Mouse (Mus musculus) stomach, postnatal 0 days (tissue): ENCODE measurements at regions not wholly inside any gene's neighbourhood (a gene's known extent, or its start where the extent isn't known, plus 50 kb on each side); places are given as distances from the start of the nearest gene placed in this dataset.

Experiments
- CTCF ChIP-seq: IDR thresholded peaks from 2 replicates; pipeline ENCODE4 v1.5.1; 2016; ENCODE audit warnings: antibody characterized with exemption, low read depth, mild to moderate bottlenecking, moderate library complexity
- EP300 ChIP-seq: optimal IDR thresholded peaks from 2 replicates; pipeline ENCODE3; 2016; ENCODE audit warnings: antibody characterized with exemption

GRCm38 (mm10) chr7:51215487-51216232 is 295.2 kb upstream of the Ano5 start:
- TF ChIP-seq CTCF (no peak), EP300 (no peak)
